Mouse (Mus musculus) liver, adult 2 months (tissue): Measurements from ENCODE around the gene Rarb.

Experiments
- CTCF ChIP-seq: fragments of 200-500 bp; IDR thresholded peaks from 2 replicates; pipeline ENCODE4 v1.5.1; 2011; ENCODE audit warnings: low read depth, low read length, control low read depth
- POLR2A ChIP-seq: fragments of 200-500 bp; IDR thresholded peaks from 2 replicates; pipeline ENCODE4 v1.6.1; 2011; ENCODE audit warnings: low read length, control low read depth; ENCODE audit not compliant: insufficient read depth; ENCODE audit errors: extremely low read depth

GRCm38 (mm10) chr14:16405187-16405586 is 413.8 kb downstream of the Rarb start:
- TF ChIP-seq CTCF = no peak
- no peak for TF ChIP-seq POLR2A
